Mouse (Mus musculus): ENCODE results near the gene Cacna1b. TPM values are rescaled to one million over a fixed set of nuclear protein-coding genes. Genes with fewer than 3 reads are reported as not detected.

Gene Cacna1b
- polyA plus RNA-seq, 1 experiment from 2014 or later: 0.23 TPM

DNA sequence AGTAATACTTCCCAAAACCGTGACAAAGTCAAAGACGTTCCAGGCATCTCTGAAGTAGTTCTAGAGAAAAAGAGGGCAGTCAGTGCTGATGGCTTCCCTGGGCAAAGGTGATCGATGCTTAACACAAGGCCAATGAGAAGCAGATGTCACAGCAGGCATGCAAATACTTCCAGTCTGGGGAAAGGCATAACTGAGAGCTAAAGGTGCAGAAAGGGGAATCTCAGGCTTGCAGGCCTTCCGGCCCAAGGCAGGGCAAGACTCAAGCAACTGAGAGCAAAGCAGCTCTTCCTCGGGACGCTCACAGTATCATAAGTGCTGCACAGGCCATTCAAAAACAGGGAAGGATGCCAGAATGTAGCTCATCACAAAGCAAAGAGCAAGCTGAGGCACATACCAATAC, 114.4 kb downstream of the Cacna1b start:
- Histone ChIP-seq H3K9me3 (ENCODE audit: control insufficient read depth, low read length) (no peaks in the 10 kb centered on the region), H3K9ac (ENCODE audit: low read depth, low read length) (no peak overlapping the region), H3K4me3 (ENCODE audit: low read depth, low read length) (no peak overlapping the region), H3K4me1 (replicated peaks; ENCODE audit: control insufficient read depth, insufficient read depth, low read length) (no peaks in the 10 kb centered on the region), H3K27ac (ENCODE audit: low read depth, low read length) (no peak overlapping the region), H3K4me2 (no peak overlapping the region), H3K27me3 (replicated peaks; ENCODE audit: control insufficient read depth, insufficient read depth, low read length) (no peaks in the 10 kb centered on the region), H3K36me3 (ENCODE audit: control insufficient read depth, insufficient read depth, low read length) (no peaks in the 10 kb centered on the region)
- 78% methylated on average over 6 of the region's 6 CpGs for WGBS
- DNase-seq (ENCODE audit: low spot score): no peak
- no peak for ATAC-seq (replicated peaks; ENCODE audit: low FRiP score)

DNA sequence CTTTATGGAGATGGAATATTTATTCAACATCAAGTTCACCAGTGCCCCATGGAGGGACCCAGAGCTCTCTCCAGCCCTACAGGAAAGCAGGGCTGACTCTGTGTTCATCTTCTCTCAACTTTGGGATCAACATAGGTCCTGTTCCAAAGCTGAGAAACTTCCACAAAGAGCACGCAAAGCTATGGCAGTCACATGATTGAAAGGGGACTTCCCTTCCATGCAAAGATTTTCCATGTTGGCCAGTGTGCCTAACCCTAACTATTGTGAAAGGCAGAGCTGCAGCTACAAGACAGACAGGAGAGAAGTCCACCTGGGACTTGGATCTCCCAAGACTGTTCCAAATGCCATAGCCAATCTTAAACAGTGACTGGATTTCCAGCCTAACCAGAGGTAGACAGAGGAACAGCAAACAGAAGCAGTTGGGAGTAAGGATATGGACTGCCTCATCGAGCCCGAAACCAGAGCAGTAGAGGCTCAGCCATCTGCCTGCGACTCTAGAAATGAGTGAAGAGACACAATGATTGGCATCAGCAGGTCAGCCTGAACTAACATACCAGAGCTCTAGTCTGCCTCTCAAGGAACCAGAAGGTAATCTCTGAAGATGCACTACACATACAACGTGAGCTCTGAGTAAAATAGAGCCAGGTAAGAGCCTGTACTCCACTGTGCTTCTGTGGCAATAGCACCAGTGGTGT, 116.4 kb downstream of the Cacna1b start:
- no peak for DNase-seq (ENCODE audit: low spot score)
- H3K27me3 ChIP-seq (replicated peaks; ENCODE audit: control insufficient read depth, insufficient read depth, low read length): no peaks in the 10 kb centered on the region
- no peak for ATAC-seq (replicated peaks; ENCODE audit: low FRiP score)
- H3K27ac ChIP-seq (ENCODE audit: low read depth, low read length): no peak overlapping the region
- H3K4me1 ChIP-seq (replicated peaks; ENCODE audit: control insufficient read depth, insufficient read depth, low read length): no peaks in the 10 kb centered on the region
- no peak overlapping the region for H3K9ac ChIP-seq (ENCODE audit: low read depth, low read length)
- H3K4me3 ChIP-seq (ENCODE audit: low read depth, low read length): no peak overlapping the region
- H3K9me3 ChIP-seq (ENCODE audit: control insufficient read depth, low read length): no peaks in the 10 kb centered on the region
- WGBS: 81% methylated on average over 5 of the region's 5 CpGs
- no peaks in the 10 kb centered on the region for H3K36me3 ChIP-seq (ENCODE audit: control insufficient read depth, insufficient read depth, low read length)
- H3K4me2 ChIP-seq: no peak overlapping the region

DNA sequence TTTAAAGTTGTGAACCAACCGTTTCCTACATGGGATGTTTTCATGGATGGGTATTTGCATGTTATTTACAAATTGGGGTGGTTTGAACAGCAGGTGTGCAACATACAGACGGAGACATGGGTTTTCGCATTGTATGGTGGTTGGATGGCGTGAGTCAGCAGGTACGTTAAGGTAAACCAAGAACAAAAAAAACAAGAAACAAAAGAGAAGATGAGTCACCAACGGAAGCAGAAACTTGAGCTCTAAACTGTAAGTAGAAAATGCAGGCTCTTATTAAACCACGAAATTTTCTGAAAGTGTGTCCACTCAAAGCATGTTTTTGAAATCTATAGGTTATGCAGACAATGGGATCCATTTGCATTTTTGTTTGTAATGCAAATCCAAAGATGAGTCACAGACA, 120.1 kb downstream of the Cacna1b start:
- H3K9ac ChIP-seq (ENCODE audit: low read depth, low read length): no peak overlapping the region
- H3K27ac ChIP-seq (ENCODE audit: low read depth, low read length): no peak overlapping the region
- H3K9me3 ChIP-seq (ENCODE audit: control insufficient read depth, low read length): no peaks in the 10 kb centered on the region
- ATAC-seq (replicated peaks; ENCODE audit: low FRiP score): no peak
- H3K4me2 ChIP-seq: no peak overlapping the region
- H3K27me3 ChIP-seq (replicated peaks; ENCODE audit: control insufficient read depth, insufficient read depth, low read length): no peaks in the 10 kb centered on the region
- no peaks in the 10 kb centered on the region for H3K36me3 ChIP-seq (ENCODE audit: control insufficient read depth, insufficient read depth, low read length)
- H3K4me3 ChIP-seq (ENCODE audit: low read depth, low read length): no peak overlapping the region
- no peaks in the 10 kb centered on the region for H3K4me1 ChIP-seq (replicated peaks; ENCODE audit: control insufficient read depth, insufficient read depth, low read length)
- no peak for DNase-seq (ENCODE audit: low spot score)
- WGBS: 78% methylated on average over 7 of the region's 7 CpGs

DNA sequence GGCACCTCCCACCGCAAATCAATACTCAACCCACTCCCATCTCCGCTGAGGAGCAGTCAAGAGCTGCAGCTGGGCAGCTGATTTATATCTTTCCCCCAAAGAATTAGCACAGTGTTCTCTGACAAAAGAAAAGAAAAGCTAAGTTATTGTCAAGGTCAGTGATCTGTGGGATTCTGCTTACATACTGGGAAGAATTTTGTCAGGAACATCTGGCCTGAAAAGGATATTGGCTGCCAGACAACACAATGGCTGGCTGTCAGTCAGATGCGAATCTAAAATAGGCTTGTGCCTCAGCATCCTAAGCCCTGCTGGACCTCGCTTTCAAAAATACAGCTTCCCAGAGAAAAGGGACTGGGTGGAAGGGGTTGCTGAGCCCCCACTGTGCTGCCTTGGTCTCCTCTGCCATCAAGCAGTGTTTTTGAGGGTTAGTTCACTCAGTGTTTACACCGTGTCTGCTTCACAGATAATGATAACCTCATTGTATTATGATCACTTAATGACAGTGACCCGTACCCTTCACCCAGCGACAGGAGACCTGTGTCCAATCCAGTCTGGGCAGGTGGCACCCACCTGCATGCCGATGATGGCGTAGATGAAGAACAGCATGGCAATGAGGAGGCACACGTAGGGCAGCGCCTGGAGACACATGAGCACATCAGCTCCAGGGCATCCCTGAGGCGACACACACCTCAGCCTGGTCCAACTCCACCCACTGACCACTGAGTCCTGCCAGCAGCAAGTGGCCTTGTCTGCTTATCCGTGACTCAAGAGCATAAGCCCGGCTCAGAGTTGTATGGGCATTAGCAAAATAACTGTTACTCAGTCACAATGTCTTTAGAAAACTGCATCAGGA, 124.6 kb downstream of the Cacna1b start:
- Histone ChIP-seq H3K27ac (ENCODE audit: low read depth, low read length) (no peak overlapping the region), H3K27me3 (replicated peaks; ENCODE audit: control insufficient read depth, insufficient read depth, low read length) (no peaks in the 10 kb centered on the region), H3K36me3 (ENCODE audit: control insufficient read depth, insufficient read depth, low read length) (no peaks in the 10 kb centered on the region), H3K9me3 (ENCODE audit: control insufficient read depth, low read length) (no peaks in the 10 kb centered on the region), H3K9ac (ENCODE audit: low read depth, low read length) (no peak overlapping the region), H3K4me3 (ENCODE audit: low read depth, low read length) (no peak overlapping the region), H3K4me1 (replicated peaks; ENCODE audit: control insufficient read depth, insufficient read depth, low read length) (no peaks in the 10 kb centered on the region), H3K4me2 (no peak overlapping the region)
- DNase-seq (ENCODE audit: low spot score) (no peak), ATAC-seq (replicated peaks; ENCODE audit: low FRiP score) (no peak)
- 77% methylated on average over 14 of the region's 14 CpGs for WGBS

DNA sequence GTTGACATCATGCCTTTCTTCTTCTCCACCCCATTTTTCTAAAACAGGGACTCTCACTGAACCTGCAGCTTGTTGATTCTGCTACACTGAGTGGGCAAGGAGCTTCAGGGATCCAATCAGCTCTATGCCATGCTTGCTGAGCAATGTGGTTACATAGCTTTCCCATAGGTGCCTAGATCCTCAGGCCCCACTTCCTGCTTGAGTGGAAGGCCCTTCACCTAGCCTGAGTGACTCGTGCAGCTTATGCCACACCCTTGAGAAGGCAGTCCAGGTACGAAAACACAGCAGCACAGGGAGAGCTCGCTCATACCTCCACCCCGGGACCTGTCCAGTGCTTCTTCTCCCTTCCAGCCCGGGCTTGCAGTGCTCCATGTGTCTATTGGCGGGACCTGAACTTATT, 129.3 kb downstream of the Cacna1b start:
- Histone ChIP-seq H3K27me3 (replicated peaks; ENCODE audit: control insufficient read depth, insufficient read depth, low read length) (no peaks in the 10 kb centered on the region), H3K9ac (ENCODE audit: low read depth, low read length) (no peak overlapping the region), H3K36me3 (ENCODE audit: control insufficient read depth, insufficient read depth, low read length) (no peaks in the 10 kb centered on the region), H3K4me3 (ENCODE audit: low read depth, low read length) (no peak overlapping the region), H3K27ac (ENCODE audit: low read depth, low read length) (no peak overlapping the region), H3K4me2 (no peak overlapping the region), H3K4me1 (replicated peaks; ENCODE audit: control insufficient read depth, insufficient read depth, low read length) (no peaks in the 10 kb centered on the region), H3K9me3 (ENCODE audit: control insufficient read depth, low read length) (no peaks in the 10 kb centered on the region)
- no peak for DNase-seq (ENCODE audit: low spot score)
- WGBS: 78% methylated on average over 6 of the region's 6 CpGs
- ATAC-seq (replicated peaks; ENCODE audit: low FRiP score): no peak

DNA sequence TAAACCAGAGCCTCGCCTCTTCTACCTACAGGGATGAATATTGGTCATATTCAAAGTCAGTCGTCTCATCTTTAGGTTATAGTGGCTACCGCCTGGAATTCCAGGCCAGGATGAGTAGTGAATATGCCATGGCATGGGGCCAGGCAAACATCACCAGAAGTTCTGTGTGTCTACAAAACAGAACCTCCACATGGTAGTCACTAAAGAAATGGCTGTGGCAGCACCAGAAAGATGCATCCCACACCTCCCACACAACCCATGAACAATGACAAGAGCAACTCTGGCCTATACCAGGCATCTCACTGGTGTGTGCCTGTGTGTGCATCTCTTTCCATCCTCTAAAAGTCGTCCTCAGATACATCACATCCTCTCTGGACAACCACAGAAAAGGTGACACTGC, 145.8 kb downstream of the Cacna1b start:
- H3K4me2 ChIP-seq: no peak overlapping the region
- no peak overlapping the region for H3K9ac ChIP-seq (ENCODE audit: low read depth, low read length)
- H3K27ac ChIP-seq (ENCODE audit: low read depth, low read length): no peak overlapping the region
- ATAC-seq (replicated peaks; ENCODE audit: low FRiP score): no peak
- no peaks in the 10 kb centered on the region for H3K36me3 ChIP-seq (ENCODE audit: control insufficient read depth, insufficient read depth, low read length)
- H3K4me1 ChIP-seq (replicated peaks; ENCODE audit: control insufficient read depth, insufficient read depth, low read length): no peaks in the 10 kb centered on the region
- DNase-seq (ENCODE audit: low spot score): no peak
- WGBS: 73% methylated on average over 4 of the region's 4 CpGs
- no peaks in the 10 kb centered on the region for H3K9me3 ChIP-seq (ENCODE audit: control insufficient read depth, low read length)
- H3K4me3 ChIP-seq (ENCODE audit: low read depth, low read length): no peak overlapping the region
- no peaks in the 10 kb centered on the region for H3K27me3 ChIP-seq (replicated peaks; ENCODE audit: control insufficient read depth, insufficient read depth, low read length)

DNA sequence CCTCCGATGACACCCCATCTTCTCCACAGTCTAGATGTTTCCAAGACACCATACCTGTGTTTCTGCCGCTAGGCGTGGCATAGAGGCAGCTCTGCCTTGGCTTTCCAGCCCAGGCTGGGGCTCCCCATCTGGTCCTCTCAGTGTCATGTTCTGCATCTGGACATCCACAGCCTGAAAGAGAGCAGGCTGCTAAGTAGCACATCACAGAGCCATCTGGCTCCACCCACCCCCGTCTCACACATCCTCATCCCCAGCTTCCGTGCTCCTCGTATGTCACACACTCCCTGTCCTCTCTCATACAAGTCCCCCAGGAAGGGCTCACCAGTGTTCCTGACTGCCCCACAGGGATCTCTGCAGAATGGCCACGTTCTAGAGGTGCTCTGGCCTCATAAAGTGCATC, 153.2 kb downstream of the Cacna1b start:
- Histone ChIP-seq H3K36me3 (ENCODE audit: control insufficient read depth, insufficient read depth, low read length) (no peaks in the 10 kb centered on the region), H3K27me3 (replicated peaks; ENCODE audit: control insufficient read depth, insufficient read depth, low read length) (peaks cover 12% of the 10 kb centered on the region), H3K4me2 (no peak overlapping the region)

DNA sequence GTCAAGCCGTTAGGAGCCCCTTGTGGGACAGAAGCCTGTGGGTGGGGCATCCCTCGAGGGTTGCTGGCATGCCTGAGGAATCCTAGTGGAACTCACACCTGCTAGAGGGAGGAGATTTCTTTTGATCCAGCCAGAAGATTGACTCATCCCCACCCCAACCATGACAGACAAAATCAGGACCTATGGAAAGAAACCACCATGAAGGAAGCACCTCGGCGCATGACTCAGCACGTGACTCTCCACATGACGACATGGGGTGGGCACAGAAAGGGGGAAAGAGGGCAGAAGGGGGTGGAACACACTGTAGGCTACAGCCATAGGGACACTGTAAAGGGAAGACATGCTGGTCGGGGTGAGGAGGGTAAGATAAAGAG, 154.2 kb downstream of the Cacna1b start:
- H3K36me3 ChIP-seq (ENCODE audit: control insufficient read depth, insufficient read depth, low read length): no peaks in the 10 kb centered on the region
- H3K27ac ChIP-seq (ENCODE audit: low read depth, low read length): no peak overlapping the region
- H3K4me1 ChIP-seq (replicated peaks; ENCODE audit: control insufficient read depth, insufficient read depth, low read length): no peaks in the 10 kb centered on the region
- DNase-seq (ENCODE audit: low spot score) (no peak), ATAC-seq (replicated peaks; ENCODE audit: low FRiP score) (no peak)
- WGBS: 26% methylated on average over 7 of the region's 7 CpGs
- peaks cover 12% of the 10 kb centered on the region for H3K27me3 ChIP-seq (replicated peaks; ENCODE audit: control insufficient read depth, insufficient read depth, low read length)
- no peaks in the 10 kb centered on the region for H3K9me3 ChIP-seq (ENCODE audit: control insufficient read depth, low read length)
- H3K4me3 ChIP-seq (ENCODE audit: low read depth, low read length): no peak overlapping the region
- H3K4me2 ChIP-seq: no peak overlapping the region
- H3K9ac ChIP-seq (ENCODE audit: low read depth, low read length): no peak overlapping the region

More for the DNA sequence above, 153.2 kb downstream of the Cacna1b start:
- Histone ChIP-seq H3K27ac (ENCODE audit: low read depth, low read length) (no peak overlapping the region), H3K9ac (ENCODE audit: low read depth, low read length) (no peak overlapping the region), H3K4me3 (ENCODE audit: low read depth, low read length) (no peak overlapping the region), H3K4me1 (replicated peaks; ENCODE audit: control insufficient read depth, insufficient read depth, low read length) (no peaks in the 10 kb centered on the region), H3K9me3 (ENCODE audit: control insufficient read depth, low read length) (no peaks in the 10 kb centered on the region)
- ATAC-seq (replicated peaks; ENCODE audit: low FRiP score) (no peak), DNase-seq (ENCODE audit: low spot score) (no peak)
- 69% methylated on average over 7 of the region's 7 CpGs for WGBS

Measured in liver, embryonic 11.5 days (tissue).